Mouse (Mus musculus): ENCODE results near the gene Rhoa.
"Not testable (repeated sequence)": the region's sequence is repeated elsewhere in the genome, so short reads cannot be mapped to it uniquely, and the experiment has no call there.

Gene Rhoa

DNA sequence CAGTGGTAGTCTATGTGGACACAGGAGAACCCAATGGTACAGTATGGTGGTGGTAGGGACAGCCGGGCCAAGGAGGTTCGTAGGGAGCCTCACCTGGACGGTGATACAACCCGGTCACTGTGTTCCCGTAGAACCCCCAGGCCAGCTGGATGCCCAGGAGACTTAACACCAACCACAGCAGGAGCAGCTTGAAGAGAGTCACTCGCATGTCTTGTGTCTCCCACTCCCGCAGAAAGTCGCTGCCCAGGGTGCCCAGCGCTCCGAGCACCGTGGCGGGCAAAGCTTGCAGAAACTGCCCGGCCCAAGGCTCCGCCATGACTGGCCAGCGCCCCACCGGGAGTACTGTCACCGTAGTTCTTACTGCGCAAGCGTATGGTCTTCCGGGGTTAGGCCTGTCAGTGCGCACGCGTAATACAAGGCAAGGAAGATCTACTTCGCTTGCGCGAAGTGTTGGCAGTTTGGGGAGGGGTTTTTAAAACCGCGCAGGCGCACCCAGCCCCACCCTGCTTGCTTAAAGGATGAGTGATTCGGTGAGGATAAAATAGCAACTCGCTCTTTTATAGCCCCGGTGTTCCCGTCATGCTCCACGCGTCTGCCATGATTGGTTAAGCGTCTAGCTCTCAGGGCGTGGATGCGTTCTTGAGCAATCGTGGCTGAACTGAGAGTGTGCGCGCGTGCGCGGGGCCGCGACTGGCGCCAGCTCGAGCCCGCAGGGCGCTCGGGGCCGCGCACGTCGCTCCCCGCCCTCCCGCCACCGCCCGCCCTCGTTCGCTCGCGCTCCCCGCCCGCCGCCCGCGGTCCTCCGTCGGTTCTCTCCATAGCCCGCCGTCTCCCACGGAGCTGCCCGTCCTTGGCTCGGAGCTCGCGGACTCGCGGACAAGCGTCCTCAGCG, at the start of gene Rhoa, which contains the start of gene Tcta:
Gene Rhoa, plus strand, starts transcription at position 501 of the 892 bp plus-strand sequence.
Gene Tcta, minus strand, starts transcription at position 532 of the 892 bp plus-strand sequence.
- DNase-seq (ENCODE audit: low read depth) = peak; percentile 98

GRCm38 (mm10) chr9:108260526-108260925, 45.4 kb upstream of the Rhoa start:
- no peak for DNase-seq (ENCODE audit: low read depth)

DNA sequence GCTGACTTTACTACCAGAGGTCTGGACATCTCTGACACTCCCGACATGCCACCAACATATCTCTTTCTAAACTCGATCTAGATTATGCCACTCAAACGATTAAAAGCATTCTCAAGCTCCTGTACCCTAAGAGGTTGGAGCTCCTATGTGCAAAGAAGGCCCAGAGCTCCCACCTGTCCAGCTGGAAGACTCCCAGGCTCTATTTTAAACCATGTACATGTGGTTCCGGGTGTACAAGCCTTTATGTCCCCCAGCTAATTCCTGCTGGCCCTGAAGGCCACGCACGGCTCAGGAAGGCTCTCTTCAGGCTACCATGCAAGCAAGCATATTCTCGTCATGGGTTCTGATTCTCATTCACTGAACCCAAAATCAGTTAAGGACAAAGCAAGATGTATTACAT, 44.1 kb upstream of the Rhoa start:
- no peak for DNase-seq (ENCODE audit: low read depth)

- peak; percentile 56 for DNase-seq (ENCODE audit: low read depth)
Observed at GRCm38 (mm10) chr9:108262494-108263049, 43.4 kb upstream of the Rhoa start.

DNA sequence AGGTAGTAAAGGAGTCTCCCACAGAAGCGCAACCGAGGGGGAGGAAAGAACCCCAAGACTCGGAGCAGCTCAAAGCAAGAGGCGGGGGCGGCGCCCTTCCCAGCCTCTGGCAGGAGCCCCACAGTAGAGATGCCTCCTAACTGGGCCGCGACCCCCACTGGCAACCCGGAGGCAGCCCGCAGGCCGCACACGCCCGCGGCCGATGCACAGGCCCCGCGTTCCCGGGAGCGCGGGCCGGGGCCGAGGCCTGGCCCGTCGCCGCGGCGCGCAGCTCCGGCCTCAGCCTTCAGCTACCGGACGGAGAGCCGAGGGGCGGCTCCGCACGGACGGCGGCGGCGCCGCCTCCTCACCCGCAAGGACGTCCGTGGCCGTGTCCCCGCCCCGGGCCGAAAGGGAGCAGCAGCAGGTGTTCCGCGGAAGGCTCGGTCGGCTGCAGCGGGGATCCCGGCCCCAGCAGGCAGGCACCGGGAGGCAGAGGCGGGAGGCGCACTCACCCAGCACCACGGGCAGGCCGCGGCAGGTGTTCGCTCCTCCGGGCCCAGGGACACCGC, 42.7 kb upstream of the Rhoa start:
- peak; percentile 40 for DNase-seq (ENCODE audit: low read depth)

DNA sequence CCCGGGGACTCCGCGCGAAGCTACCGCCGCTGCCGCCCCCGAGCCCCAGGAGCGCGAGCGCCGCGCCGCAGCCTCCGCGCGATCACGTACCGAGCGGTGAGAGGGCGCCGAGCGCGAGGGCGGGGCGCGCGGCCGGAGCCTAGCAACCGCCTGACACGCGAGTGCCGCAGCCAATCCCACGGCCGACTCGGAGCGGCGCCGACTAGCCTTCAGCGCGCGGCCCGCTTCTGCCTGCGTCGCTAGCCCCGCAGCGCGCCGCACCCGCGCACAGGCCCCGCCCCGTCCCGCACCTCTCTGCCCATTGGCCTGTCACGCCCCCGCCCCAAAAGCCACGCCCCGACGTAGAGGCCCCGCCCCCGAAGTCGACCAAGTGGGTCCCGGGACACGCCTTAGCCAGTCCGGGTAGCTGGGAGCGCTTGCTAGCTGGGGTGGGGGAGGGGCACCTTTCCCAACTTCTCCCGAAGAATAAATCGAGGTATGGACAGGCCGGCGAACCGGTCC, 42.2 kb upstream of the Rhoa start, which contains the start of gene Dag1:
Gene Dag1, minus strand, starts transcription at position 269 of the 501 bp plus-strand sequence.
- DNase-seq (ENCODE audit: low read depth) = peak; percentile 98

DNA sequence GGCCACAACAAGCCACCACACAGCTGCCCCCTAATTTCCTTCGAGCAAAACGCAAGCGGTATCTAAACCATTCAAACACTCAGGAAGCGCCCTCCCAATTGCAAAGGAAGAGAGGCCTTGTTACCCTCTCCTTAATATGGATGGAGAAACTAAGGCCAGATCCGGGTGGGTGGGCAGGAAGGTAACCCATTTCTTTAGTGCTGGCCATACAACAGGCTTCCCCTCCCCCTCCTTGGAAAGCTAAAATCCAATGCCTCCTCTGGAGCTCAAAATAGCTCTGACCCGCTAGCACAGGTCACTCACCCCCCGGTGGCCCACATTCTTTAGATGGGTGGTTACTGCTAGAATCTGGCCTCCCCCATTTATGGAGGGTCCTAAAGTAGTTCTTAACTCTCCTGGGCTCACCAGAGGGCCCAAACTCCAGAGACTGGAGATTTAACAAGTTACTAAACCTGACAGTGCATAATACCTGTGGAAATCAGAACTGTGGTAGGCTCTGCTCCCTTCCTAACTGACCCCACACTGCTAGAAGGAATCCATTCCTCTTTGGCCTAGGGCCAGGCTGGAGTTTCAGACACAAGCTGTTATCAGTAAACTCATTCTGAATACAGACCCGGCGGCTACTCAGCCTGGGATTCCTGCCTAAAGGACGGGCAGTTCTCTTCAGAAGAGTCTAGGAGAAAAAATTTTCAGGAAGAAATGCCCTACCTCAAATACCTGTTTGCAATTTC, 41.6 kb upstream of the Rhoa start:
- DNase-seq (ENCODE audit: low read depth) = peak; percentile 75

GRCm38 (mm10) chr9:108266261-108266935, 39.5 kb upstream of the Rhoa start:
- peak; percentile 22 for DNase-seq (ENCODE audit: low read depth)

GRCm38 (mm10) chr9:108267691-108268090, 38.2 kb upstream of the Rhoa start:
- peak; percentile 17 for DNase-seq (ENCODE audit: low read depth)

- DNase-seq (ENCODE audit: low read depth) = not testable (repeated sequence)
Observed at GRCm38 (mm10) chr9:108268701-108269100, 37.2 kb upstream of the Rhoa start.

- DNase-seq (ENCODE audit: low read depth) = no peak
Observed at GRCm38 (mm10) chr9:108271941-108272340, 34.0 kb upstream of the Rhoa start.

DNA sequence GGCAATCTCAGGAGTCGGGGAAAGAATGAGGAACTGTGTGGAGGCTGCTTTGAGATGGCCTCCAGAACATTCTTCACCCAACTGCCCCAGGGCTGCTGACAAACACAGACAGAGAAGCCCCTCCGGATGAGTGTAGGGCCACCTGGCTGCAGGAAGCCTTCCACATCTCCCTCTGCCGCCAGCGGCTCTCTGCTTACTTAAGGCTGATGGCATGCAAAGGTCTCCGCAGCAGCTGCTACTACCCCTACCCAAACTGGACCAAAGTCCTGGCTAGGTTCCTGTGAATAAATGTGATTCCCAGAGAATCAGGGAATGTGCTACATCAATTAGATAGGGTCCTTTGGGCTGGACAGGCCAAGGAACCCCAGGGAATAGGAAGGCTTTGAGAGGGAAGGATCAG, 33.2 kb upstream of the Rhoa start:
- DNase-seq (ENCODE audit: low read depth) = no peak

DNA sequence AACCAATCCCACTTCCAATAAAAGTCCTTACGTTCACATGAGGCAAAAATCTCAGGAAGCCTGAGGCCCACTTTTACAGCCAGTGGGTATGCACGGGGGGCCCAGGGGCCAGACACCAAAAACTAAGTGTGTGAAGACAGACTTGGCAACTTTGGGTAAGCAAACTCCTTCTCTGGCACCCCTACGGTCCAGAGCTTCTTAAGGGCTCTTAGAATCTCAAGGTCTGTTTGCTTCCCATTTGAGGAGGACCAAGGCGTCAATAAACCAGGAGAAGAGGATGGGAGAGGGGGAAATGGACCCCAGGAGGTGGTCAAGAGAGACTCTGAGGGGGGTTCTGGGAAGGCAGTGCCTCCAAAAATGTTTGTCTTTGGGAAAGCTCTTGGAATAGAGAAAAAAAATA, 32.4 kb upstream of the Rhoa start:
- no peak for DNase-seq (ENCODE audit: low read depth)

DNA sequence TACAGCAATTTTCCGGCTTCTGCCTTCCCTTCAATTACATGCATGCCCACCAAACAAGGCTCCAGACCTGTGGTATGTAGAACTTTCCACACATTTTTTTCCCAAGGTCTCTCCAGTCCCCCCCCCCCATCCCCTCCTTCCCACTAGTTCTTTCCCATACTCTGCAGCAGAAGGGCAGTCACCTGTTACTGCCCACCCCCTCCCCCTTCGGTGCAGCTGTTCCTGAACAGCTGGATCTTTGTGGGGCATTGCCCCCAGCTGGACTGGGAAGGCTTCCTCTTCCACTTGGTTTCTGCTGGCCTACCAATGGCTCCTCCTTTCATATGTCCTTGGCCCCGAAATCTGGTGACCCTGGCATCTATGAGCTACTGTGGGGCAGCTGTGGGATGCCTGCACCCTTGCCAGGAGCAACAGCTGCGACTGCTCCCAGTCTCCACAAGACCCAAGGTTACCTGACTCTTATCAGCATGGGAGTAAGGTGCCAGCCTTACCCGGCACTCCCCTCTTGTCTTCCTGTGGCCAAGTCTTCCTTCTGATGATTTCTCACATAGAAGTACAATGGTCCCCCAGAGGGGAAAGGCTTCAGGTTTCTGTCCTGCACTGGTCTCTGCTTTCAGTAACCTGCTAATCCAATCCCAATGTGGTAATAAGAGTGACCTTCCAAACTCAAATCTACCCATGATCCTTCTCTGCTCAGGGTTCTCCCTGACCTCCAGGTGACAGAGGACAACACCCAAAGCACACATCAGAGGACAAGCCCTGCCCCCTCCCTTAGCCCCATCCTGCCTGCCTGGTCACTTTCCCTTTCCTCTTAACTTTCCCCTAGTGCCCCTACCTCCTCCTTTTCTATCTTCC, 31.2 kb upstream of the Rhoa start:
- no peak for DNase-seq (ENCODE audit: low read depth)

GRCm38 (mm10) chr9:108275331-108275659, 30.6 kb upstream of the Rhoa start:
- peak; percentile 10 for DNase-seq (ENCODE audit: low read depth)

- DNase-seq (ENCODE audit: low read depth) = peak; percentile 57
Observed at GRCm38 (mm10) chr9:108278697-108279450, 27.1 kb upstream of the Rhoa start.

DNA sequence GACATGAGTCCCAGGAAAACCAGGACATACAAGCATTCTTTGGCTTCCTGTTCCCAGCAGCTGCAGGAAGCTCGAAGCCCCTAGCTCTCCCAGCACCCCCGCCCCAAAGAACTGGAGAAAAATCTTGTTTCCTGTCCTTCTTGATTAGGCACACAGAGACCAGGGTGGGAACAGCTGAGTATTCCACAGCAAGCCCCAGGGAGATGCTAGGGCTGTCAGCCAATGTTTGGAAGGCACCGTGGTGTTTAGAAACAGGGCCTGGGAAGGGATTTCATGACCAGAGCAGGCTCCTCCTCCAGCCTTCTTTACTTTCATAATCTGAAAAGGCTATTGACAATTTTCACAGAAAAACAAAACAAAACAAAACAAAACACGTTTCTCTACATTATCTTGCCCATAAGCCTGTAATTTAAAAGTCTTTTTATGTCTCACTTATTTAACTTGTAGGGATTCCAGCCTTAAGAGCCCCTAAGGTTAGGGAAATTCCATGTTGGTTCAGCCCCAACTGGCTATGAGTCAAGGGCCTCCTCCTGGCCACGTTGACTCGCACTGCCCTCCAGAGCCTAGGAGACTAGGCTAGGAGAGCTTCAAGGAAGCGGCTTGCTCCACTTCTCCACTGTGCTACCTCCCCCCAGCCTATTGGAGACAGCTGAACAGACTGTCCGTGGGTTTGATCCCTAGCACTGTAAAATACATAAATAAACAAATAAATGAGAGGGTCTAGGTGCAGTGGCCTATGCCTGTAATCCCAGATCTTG, 25.7 kb upstream of the Rhoa start:
- DNase-seq (ENCODE audit: low read depth) = peak; percentile 90

DNA sequence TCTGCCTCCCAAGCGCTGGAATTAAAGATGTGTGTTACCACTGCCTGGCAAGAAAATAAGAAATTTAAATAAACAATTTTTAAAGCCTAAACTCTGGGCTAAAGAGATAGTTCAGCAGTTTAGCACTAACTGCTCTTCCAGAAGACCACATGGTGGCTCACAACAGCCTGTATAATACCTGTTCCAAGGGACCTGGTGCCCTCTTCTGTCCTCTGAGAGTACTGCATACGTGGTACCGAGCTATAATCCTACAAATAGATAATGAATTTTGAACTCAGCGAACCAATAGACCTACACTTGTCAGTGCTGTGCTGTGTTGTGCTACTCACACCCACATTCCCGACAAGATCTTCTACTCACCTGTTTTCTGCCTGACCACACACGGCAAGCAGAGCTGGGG, 21.5 kb upstream of the Rhoa start:
- DNase-seq (ENCODE audit: low read depth) = peak; percentile 89
